Mouse (Mus musculus): Measurements from ENCODE around the gene Lhfpl3. TPM values are rescaled to one million over a fixed set of nuclear protein-coding genes. Genes with fewer than 3 reads are reported as not detected.

Gene Lhfpl3
- polyA plus RNA-seq, 1 experiment from 2014 or later = 0.11 TPM

DNA sequence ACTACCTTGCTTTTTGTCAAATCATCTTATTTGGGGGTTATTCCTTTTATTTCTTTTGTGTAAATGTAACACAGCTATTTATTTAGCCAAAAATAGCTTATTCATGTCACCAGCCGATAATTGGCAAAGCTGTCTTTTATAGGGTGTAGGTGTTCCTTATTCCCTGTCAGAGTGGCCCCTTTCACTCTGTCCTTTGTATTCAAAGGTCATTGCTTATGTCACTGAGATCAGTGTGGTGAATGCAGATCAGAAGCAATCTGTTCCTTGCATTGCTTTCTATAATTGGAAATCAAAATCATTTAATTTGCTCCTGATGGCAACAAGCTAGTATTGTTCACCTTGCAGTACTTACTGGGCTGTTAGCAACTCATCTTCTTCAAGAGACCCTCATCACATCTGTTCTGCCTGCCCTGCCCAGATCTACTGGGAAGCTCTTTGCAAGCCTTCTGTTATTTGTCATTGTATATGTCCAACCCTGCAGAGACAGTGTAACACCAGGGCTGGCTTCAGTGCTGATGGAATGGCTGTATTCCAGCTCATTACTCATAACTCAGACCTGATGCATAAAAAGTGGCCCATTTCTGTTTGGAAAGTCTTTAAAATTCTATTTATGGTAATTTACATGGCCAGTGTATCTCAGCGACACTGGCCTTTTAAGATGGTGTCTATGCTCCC lies 257.4 kb downstream of the Lhfpl3 start:
- Histone ChIP-seq H3K36me3 (ENCODE audit: insufficient read depth) (no peaks in the 10 kb centered on the region), H3K9me3 (ENCODE audit: low read depth, low read length) (no peaks in the 10 kb centered on the region), H3K4me2 (no peak overlapping the region), H3K27me3 (ENCODE audit: insufficient read depth, low read length) (no peaks in the 10 kb centered on the region), H3K9ac (no peak overlapping the region), H3K4me1 (ENCODE audit: insufficient read depth) (no peaks in the 10 kb centered on the region), H3K4me3 (ENCODE audit: low read depth, low read length) (no peak overlapping the region), H3K27ac (ENCODE audit: low read depth) (no peak overlapping the region)
- 83% methylated on average over 2 of the region's 2 CpGs for WGBS
- DNase-seq = no peak
- no peak for TF ChIP-seq CTCF (IDR thresholded peaks at IDR 0.05; ENCODE audit: low read depth)
- no peak for ATAC-seq (ENCODE audit: insufficient read depth)

DNA sequence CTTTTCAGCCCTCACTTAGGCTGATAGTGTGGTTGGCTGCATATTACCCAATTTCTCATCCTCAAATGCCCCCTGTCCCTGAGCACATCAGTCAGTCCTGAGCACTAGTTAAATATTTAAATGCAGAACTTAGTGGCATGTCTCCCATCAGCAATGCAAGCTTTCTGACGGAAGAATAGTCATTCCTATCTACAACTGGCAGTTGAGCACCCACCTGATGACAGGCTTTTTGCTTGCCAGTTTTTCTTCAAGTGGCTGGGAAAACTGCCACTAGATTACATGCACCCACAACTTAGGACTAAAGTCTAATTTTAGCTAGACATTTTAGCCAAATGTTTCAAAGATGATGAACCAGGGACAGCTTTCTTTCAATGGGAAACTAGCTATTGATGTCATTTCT lies 260.3 kb downstream of the Lhfpl3 start:
- Histone ChIP-seq H3K4me2 (no peak overlapping the region), H3K27ac (ENCODE audit: low read depth) (no peak overlapping the region), H3K9ac (no peak overlapping the region), H3K9me3 (ENCODE audit: low read depth, low read length) (no peaks in the 10 kb centered on the region), H3K36me3 (ENCODE audit: insufficient read depth) (no peaks in the 10 kb centered on the region), H3K4me3 (ENCODE audit: low read depth, low read length) (no peak overlapping the region), H3K4me1 (ENCODE audit: insufficient read depth) (no peaks in the 10 kb centered on the region), H3K27me3 (ENCODE audit: insufficient read depth, low read length) (no peaks in the 10 kb centered on the region)
- no peak for DNase-seq
- ATAC-seq (ENCODE audit: insufficient read depth) = no peak
- no peak for TF ChIP-seq CTCF (IDR thresholded peaks at IDR 0.05; ENCODE audit: low read depth)
- 53% methylated on average over 1 of the region's 1 CpGs for WGBS

DNA sequence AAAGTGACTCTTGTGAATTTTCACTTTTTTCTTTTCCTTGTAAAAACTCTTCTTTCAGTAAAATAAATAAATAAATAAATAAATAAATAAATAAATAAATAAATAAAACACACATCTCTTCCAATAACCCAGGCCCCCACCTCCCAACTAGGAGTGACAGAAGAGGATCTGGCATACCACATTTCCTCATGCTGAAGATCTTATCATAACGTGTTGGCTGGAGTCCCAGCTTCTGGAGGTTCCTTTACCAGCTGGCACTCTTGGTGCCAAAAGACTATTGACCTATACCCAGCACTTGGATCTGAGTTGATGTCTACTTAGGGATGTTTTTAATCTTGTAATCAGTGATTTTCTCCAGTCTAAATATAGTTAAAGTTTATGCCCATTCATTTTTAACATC lies 264.6 kb downstream of the Lhfpl3 start:
- Histone ChIP-seq H3K4me2 (no peak overlapping the region), H3K27me3 (ENCODE audit: insufficient read depth, low read length) (no peaks in the 10 kb centered on the region), H3K27ac (ENCODE audit: low read depth) (no peak overlapping the region), H3K4me3 (ENCODE audit: low read depth, low read length) (no peak overlapping the region), H3K9me3 (ENCODE audit: low read depth, low read length) (no peaks in the 10 kb centered on the region), H3K4me1 (ENCODE audit: insufficient read depth) (no peaks in the 10 kb centered on the region), H3K36me3 (ENCODE audit: insufficient read depth) (no peaks in the 10 kb centered on the region), H3K9ac (no peak overlapping the region)
- WGBS = 54% methylated on average over 1 of the region's 1 CpGs
- DNase-seq (peak; percentile 23), ATAC-seq (ENCODE audit: insufficient read depth) (no peak)
- no peak for TF ChIP-seq CTCF (IDR thresholded peaks at IDR 0.05; ENCODE audit: low read depth)

DNA sequence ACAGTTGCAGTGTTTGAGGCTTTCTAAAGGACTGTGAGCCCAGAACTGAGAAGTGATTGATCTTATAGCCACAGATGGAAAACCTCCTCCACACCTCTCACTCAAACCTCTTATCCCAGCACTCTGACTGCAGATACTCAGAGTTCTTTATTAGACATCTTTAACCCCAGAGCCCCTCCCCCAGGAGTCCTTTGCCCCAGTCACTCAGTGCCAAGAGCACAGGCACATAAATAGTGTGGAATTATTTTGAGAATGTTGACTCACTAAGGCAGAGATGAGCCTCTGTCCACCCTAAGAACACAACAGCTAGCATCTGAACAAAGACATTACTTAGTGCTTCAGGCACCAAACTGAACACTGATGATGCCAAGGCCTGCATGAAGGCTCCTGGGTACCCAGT lies 268.1 kb downstream of the Lhfpl3 start:
- Histone ChIP-seq H3K9ac (no peak overlapping the region), H3K9me3 (ENCODE audit: low read depth, low read length) (no peaks in the 10 kb centered on the region), H3K4me1 (ENCODE audit: insufficient read depth) (no peaks in the 10 kb centered on the region), H3K27ac (ENCODE audit: low read depth) (no peak overlapping the region), H3K4me3 (ENCODE audit: low read depth, low read length) (no peak overlapping the region), H3K4me2 (no peak overlapping the region), H3K36me3 (ENCODE audit: insufficient read depth) (no peaks in the 10 kb centered on the region), H3K27me3 (ENCODE audit: insufficient read depth, low read length) (no peaks in the 10 kb centered on the region)
- no peak for TF ChIP-seq CTCF (IDR thresholded peaks at IDR 0.05; ENCODE audit: low read depth)
- peak; percentile 34 for DNase-seq
- peak; percentile 69; the same call in 1 of the 2 replicates for ATAC-seq (ENCODE audit: insufficient read depth)

DNA sequence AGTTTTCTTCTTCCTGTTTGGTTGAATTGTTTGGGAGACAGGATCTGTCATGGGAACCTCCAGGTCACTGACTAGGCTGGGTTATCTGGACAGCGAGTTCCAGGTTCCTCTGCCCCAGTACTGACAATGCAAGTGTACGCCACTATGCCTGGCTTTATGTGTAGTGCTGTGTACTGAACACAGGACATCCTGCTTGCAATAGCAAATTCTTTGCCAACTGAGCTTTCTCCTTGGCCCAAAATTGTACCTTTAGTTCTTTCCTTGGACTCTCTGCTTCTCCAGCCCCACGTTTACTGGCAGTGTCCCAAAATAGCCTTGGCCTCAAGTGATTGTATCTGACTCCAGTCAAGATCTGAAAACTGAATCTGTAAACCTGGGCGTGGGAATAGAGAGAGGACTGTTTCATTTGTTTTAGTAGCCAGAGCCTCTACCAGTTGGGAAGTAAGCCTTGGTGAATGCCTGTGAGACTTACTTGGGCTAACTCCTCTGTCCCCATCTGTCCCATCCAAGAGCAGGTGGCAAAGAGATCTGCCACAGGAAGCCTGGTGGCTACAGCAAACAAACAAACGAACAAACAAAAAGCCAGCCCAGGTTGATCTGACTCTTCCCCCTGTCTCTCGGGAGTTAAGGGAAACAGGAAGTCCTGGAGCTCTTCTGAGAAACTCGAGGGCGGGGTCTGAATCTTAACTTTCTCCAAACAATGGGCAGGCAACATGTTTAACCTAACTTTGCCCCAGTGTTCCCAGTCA lies 269.9 kb downstream of the Lhfpl3 start:
- no peak for ATAC-seq (ENCODE audit: insufficient read depth)
- peak; percentile 7 for DNase-seq

DNA sequence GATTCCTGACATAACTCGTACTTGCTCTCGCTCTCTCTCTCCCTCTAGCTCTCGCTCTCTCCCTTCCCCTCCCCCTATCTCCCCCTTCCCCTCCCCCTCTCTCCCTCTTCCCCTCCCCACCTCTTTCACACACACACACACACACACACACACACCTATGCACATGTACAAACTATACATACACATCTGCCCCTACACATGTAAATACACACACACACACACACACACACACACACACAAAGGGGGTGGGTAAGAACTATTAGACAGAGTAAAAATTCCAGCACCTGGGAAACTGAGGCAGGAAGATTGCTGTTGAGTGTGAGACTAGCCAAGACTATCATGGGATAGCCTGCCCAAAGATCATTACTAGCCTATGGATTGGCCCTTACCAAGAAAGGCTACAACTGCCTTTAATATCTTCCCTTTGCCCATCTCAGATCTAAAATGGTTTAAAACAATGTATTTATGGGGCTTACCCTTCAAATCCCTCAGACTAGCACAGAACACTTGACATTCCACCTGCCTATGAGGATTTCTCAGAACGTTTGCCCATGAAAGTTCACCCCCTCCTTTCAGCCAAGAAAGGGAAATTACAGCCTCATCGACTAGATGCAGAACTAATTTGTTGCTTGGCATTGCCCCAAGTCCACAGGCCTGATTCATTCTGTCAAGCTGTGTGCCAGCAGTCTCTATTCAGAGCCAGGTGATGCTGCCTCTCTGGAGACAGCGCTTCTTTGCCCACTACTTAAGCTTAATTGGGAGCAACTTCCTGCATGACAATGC lies 289.3 kb downstream of the Lhfpl3 start:
- WGBS = 56% methylated on average over 6 of the region's 6 CpGs
- TF ChIP-seq CTCF (IDR thresholded peaks at IDR 0.05; ENCODE audit: low read depth) = no peak
- H3K27me3 ChIP-seq (ENCODE audit: insufficient read depth, low read length) = no peaks in the 10 kb centered on the region
- H3K36me3 ChIP-seq (ENCODE audit: insufficient read depth) = no peaks in the 10 kb centered on the region
- H3K4me2 ChIP-seq = no peak overlapping the region
- DNase-seq (no peak), ATAC-seq (ENCODE audit: insufficient read depth) (no peak)
- no peaks in the 10 kb centered on the region for H3K9me3 ChIP-seq (ENCODE audit: low read depth, low read length)
- no peaks in the 10 kb centered on the region for H3K4me1 ChIP-seq (ENCODE audit: insufficient read depth)
- no peak overlapping the region for H3K9ac ChIP-seq
- H3K4me3 ChIP-seq (ENCODE audit: low read depth, low read length) = no peak overlapping the region
- no peak overlapping the region for H3K27ac ChIP-seq (ENCODE audit: low read depth)

More for the DNA sequence above, 269.9 kb downstream of the Lhfpl3 start:
- TF ChIP-seq CTCF (IDR thresholded peaks at IDR 0.05; ENCODE audit: low read depth) = no peak
- Histone ChIP-seq H3K4me3 (ENCODE audit: low read depth, low read length) (no peak overlapping the region), H3K9me3 (ENCODE audit: low read depth, low read length) (no peaks in the 10 kb centered on the region), H3K4me1 (ENCODE audit: insufficient read depth) (no peaks in the 10 kb centered on the region), H3K27ac (ENCODE audit: low read depth) (no peak overlapping the region), H3K27me3 (ENCODE audit: insufficient read depth, low read length) (no peaks in the 10 kb centered on the region), H3K36me3 (ENCODE audit: insufficient read depth) (no peaks in the 10 kb centered on the region), H3K4me2 (no peak overlapping the region), H3K9ac (no peak overlapping the region)
- 55% methylated on average over 8 of the region's 8 CpGs for WGBS

DNA sequence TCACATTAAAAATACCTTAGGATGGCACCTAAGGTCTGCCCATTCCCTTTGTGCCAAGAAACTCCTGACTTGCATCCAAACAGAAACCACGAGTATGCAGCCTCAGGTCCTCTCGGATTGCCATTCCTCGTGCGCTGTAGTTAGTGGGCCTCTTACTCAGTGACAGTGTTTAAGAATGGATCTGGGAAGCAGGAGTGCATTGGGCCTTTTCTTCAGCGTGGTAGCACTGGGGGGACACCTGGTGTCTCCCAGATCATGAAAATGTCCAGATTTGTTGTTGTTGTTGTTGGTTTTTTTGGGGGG lies 289.8 kb downstream of the Lhfpl3 start:
- WGBS = 71% methylated on average over 5 of the region's 5 CpGs
- no peak for TF ChIP-seq CTCF (IDR thresholded peaks at IDR 0.05; ENCODE audit: low read depth)
- Histone ChIP-seq H3K9ac (no peak overlapping the region), H3K27ac (ENCODE audit: low read depth) (no peak overlapping the region), H3K27me3 (ENCODE audit: insufficient read depth, low read length) (no peaks in the 10 kb centered on the region), H3K36me3 (ENCODE audit: insufficient read depth) (no peaks in the 10 kb centered on the region), H3K9me3 (ENCODE audit: low read depth, low read length) (no peaks in the 10 kb centered on the region), H3K4me1 (ENCODE audit: insufficient read depth) (no peaks in the 10 kb centered on the region), H3K4me2 (no peak overlapping the region), H3K4me3 (ENCODE audit: low read depth, low read length) (no peak overlapping the region)
- DNase-seq (no peak), ATAC-seq (ENCODE audit: insufficient read depth) (no peak)
